Mouse (Mus musculus): ENCODE measurements around the gene Cep128. TPM values are rescaled to one million over a fixed set of nuclear protein-coding genes. Genes with fewer than 3 reads are reported as not detected.

Gene Cep128
- polyA plus RNA-seq, 1 experiment, result 12.8 TPM

DNA sequence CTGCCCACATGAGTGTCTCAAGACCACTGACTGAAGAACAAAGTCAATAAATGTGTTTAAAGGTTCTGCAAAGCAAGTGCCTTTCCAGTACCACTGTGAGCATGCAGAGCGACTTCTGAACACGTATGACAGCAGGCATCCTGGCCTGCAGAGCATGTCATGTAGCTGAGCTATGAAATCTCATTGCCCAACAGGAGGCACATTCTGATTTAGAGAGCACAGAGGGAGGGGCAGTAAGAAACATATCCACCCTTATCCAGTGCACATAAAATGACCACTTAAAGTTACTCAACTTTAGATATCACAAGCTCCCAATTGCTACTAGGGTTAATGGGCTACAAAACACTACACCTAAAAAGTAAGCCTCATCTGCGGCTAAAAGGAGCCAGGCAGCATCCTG is 88.8 kb downstream of the Cep128 start:
- DNase-seq, result no peak
- Histone ChIP-seq H3K36me3 (ENCODE audit: control insufficient read depth, insufficient read depth, low read length) (no peaks in the 10 kb centered on the region; the same call in none of the 2 replicates), H3K27me3 (ENCODE audit: control insufficient read depth, insufficient read depth, low read length) (no peaks in the 10 kb centered on the region), H3K4me3 (ENCODE audit: control insufficient read depth, insufficient read depth, low read length) (no peak overlapping the region), H3K4me1 (replicated peaks; ENCODE audit: control insufficient read depth, insufficient read depth, low read length) (no peaks in the 10 kb centered on the region), H3K27ac (ENCODE audit: control insufficient read depth, insufficient read depth, low read length) (no peak overlapping the region)
- WGBS, result 98% methylated on average over 3 of the region's 3 CpGs
- TF ChIP-seq POLR2A (IDR thresholded peaks at IDR 0.05; ENCODE audit: control insufficient read depth, extremely low read depth, insufficient read depth, low read length, poor library complexity) (no peak), CTCF (IDR thresholded peaks at IDR 0.05; ENCODE audit: borderline replicate concordance, control insufficient read depth, extremely low read depth, insufficient read depth, low read length, poor library complexity) (no peak)

DNA sequence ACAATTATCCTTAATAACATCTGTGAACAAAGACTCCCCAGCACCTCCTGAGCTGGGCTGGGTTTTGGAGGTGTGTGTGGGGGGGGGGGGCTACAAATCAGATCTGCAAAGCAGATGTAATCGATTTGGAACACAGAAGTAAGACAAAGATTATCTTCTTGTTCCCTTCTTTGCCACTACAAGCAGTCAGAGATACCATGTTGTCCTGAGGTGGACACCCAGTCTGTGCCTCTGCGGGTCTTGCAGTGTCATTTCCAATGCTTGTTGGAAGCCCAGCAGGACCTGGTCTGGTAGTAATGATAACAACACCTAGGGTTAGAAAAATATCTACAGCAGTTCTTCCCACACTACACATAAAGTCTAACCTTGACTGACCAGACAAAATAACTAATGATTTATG is 110.3 kb downstream of the Cep128 start:
- TF ChIP-seq POLR2A (IDR thresholded peaks at IDR 0.05; ENCODE audit: control insufficient read depth, extremely low read depth, insufficient read depth, low read length, poor library complexity) (no peak), CTCF (IDR thresholded peaks at IDR 0.05; ENCODE audit: borderline replicate concordance, control insufficient read depth, extremely low read depth, insufficient read depth, low read length, poor library complexity) (no peak)
- H3K27me3 ChIP-seq (ENCODE audit: control insufficient read depth, insufficient read depth, low read length), result no peaks in the 10 kb centered on the region
- no peak overlapping the region for H3K27ac ChIP-seq (ENCODE audit: control insufficient read depth, insufficient read depth, low read length)
- H3K4me3 ChIP-seq (ENCODE audit: control insufficient read depth, insufficient read depth, low read length), result no peak overlapping the region
- no peaks in the 10 kb centered on the region for H3K4me1 ChIP-seq (replicated peaks; ENCODE audit: control insufficient read depth, insufficient read depth, low read length)
- 91% methylated on average over 2 of the region's 2 CpGs for WGBS
- DNase-seq, result no peak
- H3K36me3 ChIP-seq (ENCODE audit: control insufficient read depth, insufficient read depth, low read length), result no peaks in the 10 kb centered on the region

- H3K36me3 ChIP-seq (ENCODE audit: control insufficient read depth, insufficient read depth, low read length), result no peaks in the 10 kb centered on the region
- H3K4me3 ChIP-seq (ENCODE audit: control insufficient read depth, insufficient read depth, low read length), result no peak overlapping the region
- H3K27me3 ChIP-seq (ENCODE audit: control insufficient read depth, insufficient read depth, low read length), result no peaks in the 10 kb centered on the region
- H3K4me1 ChIP-seq (replicated peaks; ENCODE audit: control insufficient read depth, insufficient read depth, low read length), result no peaks in the 10 kb centered on the region
- no peak for DNase-seq
- TF ChIP-seq CTCF (IDR thresholded peaks at IDR 0.05; ENCODE audit: borderline replicate concordance, control insufficient read depth, extremely low read depth, insufficient read depth, low read length, poor library complexity) (no peak), POLR2A (IDR thresholded peaks at IDR 0.05; ENCODE audit: control insufficient read depth, extremely low read depth, insufficient read depth, low read length, poor library complexity) (no peak)
- no peak overlapping the region for H3K27ac ChIP-seq (ENCODE audit: control insufficient read depth, insufficient read depth, low read length)
- 98% methylated on average over 2 of the region's 2 CpGs for WGBS
These were observed 114.6 kb downstream of the Cep128 start for GRCm38 (mm10) chr12:91269634-91270033.

- Histone ChIP-seq H3K4me1 (replicated peaks; ENCODE audit: control insufficient read depth, insufficient read depth, low read length) (no peaks in the 10 kb centered on the region), H3K27me3 (ENCODE audit: control insufficient read depth, insufficient read depth, low read length) (no peaks in the 10 kb centered on the region), H3K27ac (ENCODE audit: control insufficient read depth, insufficient read depth, low read length) (no peak overlapping the region; the same call in 1 of the 2 replicates), H3K4me3 (ENCODE audit: control insufficient read depth, insufficient read depth, low read length) (no peak overlapping the region), H3K36me3 (ENCODE audit: control insufficient read depth, insufficient read depth, low read length) (no peaks in the 10 kb centered on the region)
- 61% methylated on average over 3 of the region's 3 CpGs for WGBS
- no peak for DNase-seq
- TF ChIP-seq CTCF (IDR thresholded peaks at IDR 0.05; ENCODE audit: borderline replicate concordance, control insufficient read depth, extremely low read depth, insufficient read depth, low read length, poor library complexity) (no peak), POLR2A (IDR thresholded peaks at IDR 0.05; ENCODE audit: control insufficient read depth, extremely low read depth, insufficient read depth, low read length, poor library complexity) (no peak)
These were observed 115.2 kb downstream of the Cep128 start for GRCm38 (mm10) chr12:91268974-91269373.

GRCm38 (mm10) chr12:91266014-91266413 is 118.2 kb downstream of the Cep128 start:
- no peak overlapping the region for H3K27ac ChIP-seq (ENCODE audit: control insufficient read depth, insufficient read depth, low read length)
- no peaks in the 10 kb centered on the region for H3K27me3 ChIP-seq (ENCODE audit: control insufficient read depth, insufficient read depth, low read length)
- 94% methylated on average over 2 of the region's 2 CpGs for WGBS
- no peak for DNase-seq
- H3K4me3 ChIP-seq (ENCODE audit: control insufficient read depth, insufficient read depth, low read length), result no peak overlapping the region
- TF ChIP-seq POLR2A (IDR thresholded peaks at IDR 0.05; ENCODE audit: control insufficient read depth, extremely low read depth, insufficient read depth, low read length, poor library complexity) (no peak), CTCF (IDR thresholded peaks at IDR 0.05; ENCODE audit: borderline replicate concordance, control insufficient read depth, extremely low read depth, insufficient read depth, low read length, poor library complexity) (no peak)
- no peaks in the 10 kb centered on the region for H3K36me3 ChIP-seq (ENCODE audit: control insufficient read depth, insufficient read depth, low read length)
- H3K4me1 ChIP-seq (replicated peaks; ENCODE audit: control insufficient read depth, insufficient read depth, low read length), result no peaks in the 10 kb centered on the region

- Histone ChIP-seq H3K27ac (ENCODE audit: control insufficient read depth, insufficient read depth, low read length) (no peak overlapping the region), H3K27me3 (ENCODE audit: control insufficient read depth, insufficient read depth, low read length) (no peaks in the 10 kb centered on the region), H3K36me3 (ENCODE audit: control insufficient read depth, insufficient read depth, low read length) (no peaks in the 10 kb centered on the region), H3K4me3 (ENCODE audit: control insufficient read depth, insufficient read depth, low read length) (no peak overlapping the region), H3K4me1 (replicated peaks; ENCODE audit: control insufficient read depth, insufficient read depth, low read length) (no peaks in the 10 kb centered on the region)
- no peak for DNase-seq
- no peak for TF ChIP-seq CTCF (IDR thresholded peaks at IDR 0.05; ENCODE audit: borderline replicate concordance, control insufficient read depth, extremely low read depth, insufficient read depth, low read length, poor library complexity)
- no peak for TF ChIP-seq POLR2A (IDR thresholded peaks at IDR 0.05; ENCODE audit: control insufficient read depth, extremely low read depth, insufficient read depth, low read length, poor library complexity)
- 94% methylated on average over 5 of the region's 5 CpGs for WGBS
These were observed 118.7 kb downstream of the Cep128 start for GRCm38 (mm10) chr12:91265462-91265861.

DNA sequence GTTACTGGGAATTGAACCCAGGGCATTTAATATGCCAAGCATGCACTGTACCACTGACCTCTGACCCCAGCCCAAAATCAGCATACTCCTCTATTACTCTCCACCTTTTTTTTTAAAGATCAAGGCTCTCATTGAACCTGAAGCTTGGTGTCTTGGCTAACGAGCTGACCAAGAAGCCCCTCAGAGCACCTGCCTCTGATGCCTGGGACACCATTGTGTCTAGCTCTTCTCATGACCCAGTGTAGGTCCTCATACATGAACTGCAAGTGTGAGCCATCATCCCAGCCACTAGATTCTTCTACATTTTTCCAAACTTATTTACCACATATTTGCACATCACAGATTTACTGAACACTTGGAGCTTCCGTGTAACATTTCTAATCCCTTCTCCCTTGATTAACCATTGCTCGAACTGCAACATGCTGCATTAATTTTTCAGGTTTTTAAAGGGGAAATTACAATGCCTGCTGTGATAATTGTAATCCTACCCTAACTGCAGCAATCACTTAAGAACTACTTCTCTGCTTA is 119.3 kb downstream of the Cep128 start:
- Histone ChIP-seq H3K27ac (ENCODE audit: control insufficient read depth, insufficient read depth, low read length) (no peak overlapping the region), H3K4me3 (ENCODE audit: control insufficient read depth, insufficient read depth, low read length) (no peak overlapping the region), H3K27me3 (ENCODE audit: control insufficient read depth, insufficient read depth, low read length) (no peaks in the 10 kb centered on the region), H3K4me1 (replicated peaks; ENCODE audit: control insufficient read depth, insufficient read depth, low read length) (no peaks in the 10 kb centered on the region), H3K36me3 (ENCODE audit: control insufficient read depth, insufficient read depth, low read length) (peaks cover 4% of the 10 kb centered on the region)
- no peak for DNase-seq
- over 99% methylated on average over 3 of the region's 3 CpGs for WGBS
- TF ChIP-seq CTCF (IDR thresholded peaks at IDR 0.05; ENCODE audit: borderline replicate concordance, control insufficient read depth, extremely low read depth, insufficient read depth, low read length, poor library complexity) (no peak), POLR2A (IDR thresholded peaks at IDR 0.05; ENCODE audit: control insufficient read depth, extremely low read depth, insufficient read depth, low read length, poor library complexity) (no peak)

Measured in thymus, adult 2 months (tissue).